Mouse (Mus musculus) hindbrain, embryonic 15.5 days (tissue): Measurements from ENCODE around the gene Csf2rb. TPM values are rescaled to one million over a fixed set of nuclear protein-coding genes. Genes with fewer than 3 reads are reported as not detected.
A peak's percentile ranks its signal among the peaks of the same experiment; 100 is the strongest.
"Not testable (repeated sequence)": the region's sequence is repeated elsewhere in the genome, so short reads cannot be mapped to it uniquely, and the experiment has no call there.

Source experiments
- ATAC-seq: fragments of 200-750 bp; cut with Nextera tagmentation; 2 replicates; pipeline ENCODE4 v1.8.0; 2017; ENCODE audit warnings: low read depth, moderate number of reproducible peaks, moderate TSS enrichment; ENCODE audit not compliant: low FRiP score
- H3K27ac ChIP-seq: fragments of 300-500 bp; sonication (generic); replicated peaks from 2 replicates; pipeline ENCODE4 v1.5.1; 2015; ENCODE audit warnings: mild to moderate bottlenecking, inconsistent platforms
- H3K27me3 ChIP-seq: fragments of 300-500 bp; sonication (generic); 2 replicates; pipeline ENCODE4 v1.6.1; 2015; ENCODE audit warnings: control low read depth, inconsistent platforms
- H3K36me3 ChIP-seq: fragments of 300-500 bp; sonication (generic); 2 replicates; pipeline ENCODE4 v1.6.1; 2015; ENCODE audit warnings: control low read depth, inconsistent platforms
- H3K4me1 ChIP-seq: fragments of 300-500 bp; sonication (generic); replicated peaks from 2 replicates; pipeline ENCODE4 v1.6.1; 2015; ENCODE audit warnings: control low read depth, inconsistent platforms
- H3K4me2 ChIP-seq: fragments of 300-500 bp; sonication (generic); 2 replicates; pipeline ENCODE4 v1.6.1; 2015; ENCODE audit warnings: moderate library complexity, mild to moderate bottlenecking, inconsistent platforms
- H3K4me3 ChIP-seq: fragments of 300-500 bp; sonication (generic); 2 replicates; pipeline ENCODE4 v1.5.1; 2015; ENCODE audit warnings: mild to moderate bottlenecking, inconsistent platforms
- H3K9ac ChIP-seq: fragments of 300-500 bp; sonication (generic); 2 replicates; pipeline ENCODE4 v1.6.1; 2015; ENCODE audit warnings: inconsistent platforms
- H3K9me3 ChIP-seq: fragments of 300-500 bp; sonication (generic); 2 replicates; pipeline ENCODE4 v1.6.1; 2016; ENCODE audit warnings: control low read depth, inconsistent platforms
- WGBS: fragments of 180-500 bp; shearing (Covaris S2); methylation state at CpG from one replicate; pipeline ENCODE4 v1.1.7; 2015; 5-methylcytosine and 5-hydroxymethylcytosine counted together
- polyA plus RNA-seq: library from polyadenylated mRNA; unstranded; fragments of >200 nt; fragmentation: Nextera tagmentation; extraction: Ambion mirVana; gene quantifications from 2 replicates; pipeline ENCODE4 v1.2.1, GENCODE M21; 2015

Csf2rb gene
- polyA plus RNA-seq, 1 experiment from 2014 or later = 0.60 TPM

DNA sequence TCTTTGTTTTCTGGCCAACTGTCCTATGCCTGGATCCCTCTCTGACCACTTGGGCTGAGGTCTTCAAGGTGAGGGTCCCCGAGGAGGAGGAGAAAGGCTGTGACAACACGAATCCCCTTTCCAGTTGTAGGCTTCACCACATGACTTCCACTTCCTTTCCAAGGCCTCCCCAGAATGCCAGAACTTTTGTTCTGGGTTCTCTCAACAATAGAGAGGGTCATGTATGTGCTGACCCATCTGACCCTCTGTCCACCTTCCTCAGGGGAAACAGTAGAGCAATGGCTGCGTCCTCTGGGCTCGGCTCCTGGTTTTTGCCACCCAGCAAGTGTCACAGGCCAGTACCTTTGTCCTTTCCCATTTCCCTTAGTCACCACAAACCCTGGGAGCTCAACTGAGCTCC lies 14.6 kb upstream of the Csf2rb start:
- Histone ChIP-seq H3K9ac (no peak overlapping the region), H3K9me3 (no peaks in the 10 kb centered on the region), H3K27me3 (0 out of 2 replicates have a peak, but pooled peaks cover 2% of the 10 kb centered on the region), H3K36me3 (no peaks in the 10 kb centered on the region), H3K4me2 (no peak overlapping the region), H3K27ac (no peak overlapping the region), H3K4me3 (no peak overlapping the region), H3K4me1 (no peaks in the 10 kb centered on the region)
- WGBS = 69% methylated on average over 4 of the region's 4 CpGs
- no peak for ATAC-seq

GRCm38 (mm10) chr15:78312421-78313233 lies 12.9 kb upstream of the Csf2rb start:
- 74% methylated on average over 4 of the region's 4 CpGs for WGBS
- H3K9me3 ChIP-seq, H3K4me2 ChIP-seq, H3K9ac ChIP-seq, ATAC-seq, H3K4me3 ChIP-seq, H3K36me3 ChIP-seq, H3K27me3 ChIP-seq, H3K4me1 ChIP-seq: not testable (repeated sequence)
- H3K27ac ChIP-seq = 0 out of 2 replicates have a peak overlapping the region, but pooled peaks have one; percentile 5

DNA sequence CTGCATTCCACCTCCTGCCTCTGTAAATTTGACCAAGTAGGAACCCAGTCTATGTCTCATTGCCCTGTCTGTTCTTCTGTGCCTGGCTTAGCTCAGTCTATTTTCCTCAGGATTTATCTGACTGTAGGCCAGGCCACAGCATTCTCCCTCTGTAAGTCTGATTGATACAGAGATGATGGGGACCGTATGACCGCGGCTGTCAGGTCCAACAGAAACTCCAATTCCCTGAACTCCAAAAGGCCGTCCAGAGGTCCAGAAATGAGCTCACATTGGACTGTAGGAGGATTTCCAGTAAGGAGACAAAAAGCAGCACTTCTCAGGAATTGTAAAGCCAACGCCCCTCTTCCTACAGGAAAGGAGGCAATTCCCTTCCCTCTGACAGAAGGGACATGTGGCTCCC lies 11.9 kb upstream of the Csf2rb start:
- not testable (repeated sequence) for H3K4me3 ChIP-seq, H3K4me1 ChIP-seq, ATAC-seq, H3K36me3 ChIP-seq, H3K27ac ChIP-seq, H3K4me2 ChIP-seq, H3K9ac ChIP-seq, H3K27me3 ChIP-seq, H3K9me3 ChIP-seq
- 92% methylated on average over 5 of the region's 5 CpGs for WGBS

DNA sequence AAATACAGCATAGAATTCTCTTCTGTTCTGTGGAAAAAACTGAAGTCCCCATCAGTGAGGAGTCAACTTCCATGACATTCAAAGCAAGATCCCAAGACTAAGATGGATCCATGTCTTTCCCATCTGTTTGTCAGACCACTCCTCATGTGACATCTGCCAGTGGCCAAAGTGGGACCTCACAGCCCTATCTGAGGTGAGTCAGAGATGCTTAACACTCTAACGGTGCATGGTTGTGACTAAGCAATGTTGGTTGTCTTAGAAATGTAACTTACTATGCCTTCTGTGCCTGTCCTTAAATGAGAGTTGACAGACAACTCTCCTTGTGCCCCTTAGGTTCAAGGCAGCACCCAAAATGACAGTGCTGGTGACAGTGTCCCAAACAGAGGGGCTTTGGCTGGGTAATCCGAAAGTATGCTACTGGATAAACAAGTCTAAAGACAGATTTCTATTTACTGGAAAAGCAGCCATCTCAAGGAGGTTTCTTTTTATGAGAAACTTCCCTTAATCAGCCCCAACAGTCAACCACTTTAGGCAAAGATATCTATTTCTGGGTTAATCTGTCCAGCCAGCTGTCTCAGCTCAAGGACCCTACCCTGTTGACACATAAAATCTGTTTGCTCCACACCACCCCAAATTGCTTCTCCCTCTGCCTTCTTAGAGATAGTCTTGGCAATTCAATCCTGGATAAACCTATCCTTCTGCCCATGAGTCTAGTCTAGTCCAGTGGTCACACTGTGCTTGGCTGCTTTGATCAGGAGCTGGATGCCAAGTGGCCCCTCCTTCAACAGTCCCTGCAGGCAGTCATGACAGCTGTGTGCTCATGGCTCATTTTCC lies 7.0 kb upstream of the Csf2rb start:
- not testable (repeated sequence) for ATAC-seq, H3K4me1 ChIP-seq, H3K4me2 ChIP-seq, H3K4me3 ChIP-seq, H3K36me3 ChIP-seq, H3K27me3 ChIP-seq, H3K27ac ChIP-seq, H3K9me3 ChIP-seq, H3K9ac ChIP-seq
- 96% methylated on average over 2 of the region's 2 CpGs for WGBS

GRCm38 (mm10) chr15:78320825-78321496 lies 4.6 kb upstream of the Csf2rb start:
- Histone ChIP-seq H3K27me3 (no peaks in the 10 kb centered on the region), H3K27ac (no peak overlapping the region), H3K4me2 (no peak overlapping the region), H3K9me3 (no peaks in the 10 kb centered on the region), H3K9ac (no peak overlapping the region), H3K36me3 (no peaks in the 10 kb centered on the region), H3K4me3 (no peak overlapping the region), H3K4me1 (no peaks in the 10 kb centered on the region)
- WGBS = 24% methylated on average over 5 of the region's 5 CpGs
- ATAC-seq = peak; percentile 61; the same call in 1 of the 2 replicates

GRCm38 (mm10) chr15:78323366-78323765 lies 2.2 kb upstream of the Csf2rb start:
- Histone ChIP-seq H3K4me3 (no peak overlapping the region), H3K36me3 (no peaks in the 10 kb centered on the region), H3K27me3 (no peaks in the 10 kb centered on the region), H3K9me3 (no peaks in the 10 kb centered on the region), H3K9ac (no peak overlapping the region), H3K27ac (no peak overlapping the region), H3K4me1 (no peaks in the 10 kb centered on the region), H3K4me2 (no peak overlapping the region)
- no peak for ATAC-seq
- 81% methylated on average over 1 of the region's 1 CpGs for WGBS

- 92% methylated on average over 2 of the region's 2 CpGs for WGBS
- no peak overlapping the region for H3K4me3 ChIP-seq
- no peak overlapping the region for H3K4me2 ChIP-seq
- H3K9me3 ChIP-seq = no peaks in the 10 kb centered on the region
- ATAC-seq = no peak
- no peaks in the 10 kb centered on the region for H3K27me3 ChIP-seq
- no peak overlapping the region for H3K27ac ChIP-seq
- no peaks in the 10 kb centered on the region for H3K36me3 ChIP-seq
- no peak overlapping the region for H3K9ac ChIP-seq
- H3K4me1 ChIP-seq = no peaks in the 10 kb centered on the region
Observed at GRCm38 (mm10) chr15:78324294-78324693, 1.3 kb upstream of the Csf2rb start.

DNA sequence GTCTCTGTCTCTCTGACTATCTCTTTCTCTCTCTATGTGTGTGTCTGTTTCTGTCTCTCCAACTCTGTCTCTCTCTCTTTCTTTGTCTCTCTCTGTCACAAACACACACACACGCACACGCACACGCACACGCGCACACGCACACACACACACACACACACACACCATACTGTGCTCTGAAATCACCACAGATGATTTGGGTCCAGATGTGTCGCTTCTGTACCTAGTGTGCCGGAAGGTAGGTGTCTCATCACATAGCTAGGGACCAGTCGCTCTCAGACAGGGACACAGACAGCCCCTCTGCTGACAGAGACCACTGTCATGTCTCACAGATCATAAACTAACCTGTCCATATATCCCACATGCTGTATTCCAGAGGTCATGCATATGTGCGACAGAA lies 1.2 kb downstream of the Csf2rb start:
- Histone ChIP-seq H3K9me3 (no peaks in the 10 kb centered on the region), H3K4me2 (no peak overlapping the region), H3K4me3 (no peak overlapping the region), H3K36me3 (no peaks in the 10 kb centered on the region), H3K9ac (no peak overlapping the region), H3K27me3 (no peaks in the 10 kb centered on the region), H3K4me1 (no peaks in the 10 kb centered on the region), H3K27ac (no peak overlapping the region)
- WGBS = 93% methylated on average over 10 of the region's 10 CpGs
- no peak for ATAC-seq

DNA sequence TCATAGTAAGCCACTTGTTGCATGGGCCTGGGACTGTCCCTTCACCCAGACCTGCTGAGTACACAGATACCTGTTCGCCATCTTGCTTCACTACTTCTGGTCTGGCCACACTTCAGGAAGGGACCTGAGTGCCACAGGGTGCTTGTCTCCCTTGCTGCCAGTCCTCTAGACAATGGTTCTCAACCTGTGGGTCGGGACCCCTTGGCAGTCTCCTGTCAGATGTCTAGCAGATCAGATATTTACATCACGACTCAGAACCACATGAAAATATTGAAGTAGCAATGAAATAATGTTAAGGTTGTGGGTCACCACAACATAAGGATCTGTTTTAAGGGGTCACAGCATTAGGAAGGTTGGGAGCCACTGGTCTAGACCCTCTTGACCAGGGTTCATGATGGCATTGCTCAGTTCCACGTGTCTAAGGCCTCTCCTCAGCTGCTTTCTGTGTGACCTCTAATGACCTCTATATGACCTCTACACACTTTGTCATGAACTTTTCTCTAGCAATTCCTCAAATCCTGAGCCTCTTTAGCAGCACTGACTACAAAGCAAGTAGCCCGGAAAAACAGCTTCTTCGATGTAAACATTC lies 2.3 kb downstream of the Csf2rb start:
- H3K9ac ChIP-seq, H3K36me3 ChIP-seq, H3K4me1 ChIP-seq, H3K4me2 ChIP-seq, H3K4me3 ChIP-seq, H3K27me3 ChIP-seq, ATAC-seq, H3K27ac ChIP-seq, H3K9me3 ChIP-seq: not testable (repeated sequence)
- WGBS = 82% methylated on average over 6 of the region's 6 CpGs

DNA sequence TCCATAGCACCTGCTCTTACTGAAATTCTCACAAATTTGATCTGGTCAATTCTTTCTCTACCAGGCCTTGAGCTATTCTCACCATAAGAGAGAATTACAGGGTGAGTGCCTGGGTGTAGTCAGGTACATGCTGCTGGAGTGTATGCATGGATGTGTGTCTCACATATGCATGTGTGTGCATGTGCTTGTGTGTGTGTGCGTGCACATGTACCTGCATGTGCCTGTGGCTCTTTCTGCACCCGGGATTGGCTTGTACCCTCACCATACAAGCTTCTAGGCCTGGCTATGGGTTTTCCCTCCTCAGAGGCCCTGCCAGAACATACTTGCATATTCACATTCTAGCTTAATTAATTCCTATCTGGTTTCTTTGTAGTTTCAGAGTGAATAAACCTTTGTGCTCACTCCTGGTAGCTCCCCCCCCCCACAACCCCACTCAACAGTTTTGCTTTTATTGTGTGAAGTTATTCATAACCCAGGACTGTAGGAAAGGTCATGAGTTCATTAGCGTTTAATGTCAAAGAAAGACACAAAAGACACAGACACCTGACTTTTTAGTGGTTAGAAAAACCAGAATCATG lies 3.1 kb downstream of the Csf2rb start:
- H3K4me2 ChIP-seq = no peak overlapping the region
- no peaks in the 10 kb centered on the region for H3K9me3 ChIP-seq
- no peak overlapping the region for H3K4me3 ChIP-seq
- H3K27me3 ChIP-seq = no peaks in the 10 kb centered on the region
- ATAC-seq = no peak
- H3K4me1 ChIP-seq = no peaks in the 10 kb centered on the region
- WGBS = 58% methylated on average over 3 of the region's 3 CpGs
- no peak overlapping the region for H3K9ac ChIP-seq
- H3K27ac ChIP-seq = no peak overlapping the region
- no peaks in the 10 kb centered on the region for H3K36me3 ChIP-seq

DNA sequence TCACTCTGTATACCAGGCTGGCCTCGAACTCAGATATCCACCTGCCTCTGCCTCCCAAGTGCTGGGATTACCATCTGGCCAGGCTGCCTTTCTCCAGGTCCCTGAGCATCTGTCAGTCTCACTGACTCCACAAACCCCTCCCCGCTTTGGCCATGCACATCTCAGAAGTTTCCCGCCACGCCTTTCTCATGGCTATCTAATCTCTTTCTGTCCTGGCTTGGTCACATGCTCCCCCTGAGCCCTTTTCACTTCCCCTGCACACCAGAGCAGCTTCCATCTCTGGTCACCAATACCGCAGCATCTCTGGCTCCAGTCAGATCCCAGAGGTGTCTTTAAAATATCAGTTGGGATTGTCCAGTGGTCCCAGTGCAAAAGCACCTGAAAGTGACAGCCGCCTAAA lies 4.4 kb downstream of the Csf2rb start:
- H3K27ac ChIP-seq, H3K27me3 ChIP-seq, H3K4me2 ChIP-seq, H3K4me1 ChIP-seq, ATAC-seq, H3K36me3 ChIP-seq, H3K9me3 ChIP-seq, H3K4me3 ChIP-seq, H3K9ac ChIP-seq: not testable (repeated sequence)
- 81% methylated on average over 6 of the region's 6 CpGs for WGBS
